Mouse (Mus musculus) kidney, postnatal 0 days (tissue): ENCODE measurements at regions not wholly inside any gene's neighbourhood (a gene's known extent, or its start where the extent isn't known, plus 50 kb on each side); places are given as distances from the start of the nearest gene placed in this dataset.

Source experiments
- ATAC-seq: fragments of 200-750 bp; cut with Nextera tagmentation; replicated peaks from 2 replicates; pipeline ENCODE4 v1.8.0; 2017; ENCODE audit warnings: low read depth, moderate number of reproducible peaks, moderate TSS enrichment, moderate library complexity; ENCODE audit not compliant: low FRiP score
- DNase-seq: peaks from one replicate; pipeline ENCODE4 v3.0.0-alpha.2; 2016; ENCODE audit warnings: low spot score
- H3K27ac ChIP-seq: fragments of 300-500 bp; sonication (generic); 2 replicates; pipeline ENCODE4 v1.5.1; 2014; ENCODE audit warnings: mild to moderate bottlenecking
- H3K27me3 ChIP-seq: fragments of 300-500 bp; sonication (generic); 2 replicates; pipeline ENCODE4 v1.6.1; 2014; ENCODE audit warnings: low read length, mixed read lengths; ENCODE audit not compliant: insufficient read depth
- H3K36me3 ChIP-seq: fragments of 300-500 bp; sonication (generic); 2 replicates; pipeline ENCODE4 v1.6.1; 2014; ENCODE audit warnings: low read length, mixed read lengths; ENCODE audit not compliant: insufficient read depth
- H3K4me1 ChIP-seq: fragments of 300-500 bp; sonication (generic); replicated peaks from 2 replicates; pipeline ENCODE4 v1.6.1; 2014; ENCODE audit warnings: antibody characterized with exemption, low read length, mixed read lengths; ENCODE audit not compliant: insufficient read depth
- H3K4me2 ChIP-seq: fragments of 300-500 bp; sonication (generic); 2 replicates; pipeline ENCODE4 v1.6.1; 2014; ENCODE audit warnings: mild to moderate bottlenecking, low read length, moderate library complexity, mixed read lengths
- H3K4me3 ChIP-seq: fragments of 300-500 bp; sonication (generic); replicated peaks from 2 replicates; pipeline ENCODE4 v1.5.1; 2014; ENCODE audit warnings: low read depth, low read length
- H3K9ac ChIP-seq: fragments of 300-500 bp; sonication (generic); 2 replicates; pipeline ENCODE4 v1.6.1; 2014; ENCODE audit warnings: low read depth, low read length
- H3K9me3 ChIP-seq: fragments of 300-500 bp; sonication (generic); replicated peaks from 2 replicates; pipeline ENCODE4 v1.6.1; 2016; ENCODE audit warnings: low read length, inconsistent platforms, mixed read lengths
- CTCF ChIP-seq: IDR thresholded peaks from 2 replicates; pipeline ENCODE4 v1.5.1; 2016; ENCODE audit warnings: antibody characterized with exemption, low read depth, mild to moderate bottlenecking, moderate library complexity
- whole genome bisulfite sequencing: fragments of 180-500 bp; shearing (Covaris S2); extraction: QIAGEN DNeasy Blood & Tissue Kit; methylation state at CpG from one replicate; pipeline ENCODE4 v1.1.7; 2014; 5-methylcytosine and 5-hydroxymethylcytosine counted together

DNA sequence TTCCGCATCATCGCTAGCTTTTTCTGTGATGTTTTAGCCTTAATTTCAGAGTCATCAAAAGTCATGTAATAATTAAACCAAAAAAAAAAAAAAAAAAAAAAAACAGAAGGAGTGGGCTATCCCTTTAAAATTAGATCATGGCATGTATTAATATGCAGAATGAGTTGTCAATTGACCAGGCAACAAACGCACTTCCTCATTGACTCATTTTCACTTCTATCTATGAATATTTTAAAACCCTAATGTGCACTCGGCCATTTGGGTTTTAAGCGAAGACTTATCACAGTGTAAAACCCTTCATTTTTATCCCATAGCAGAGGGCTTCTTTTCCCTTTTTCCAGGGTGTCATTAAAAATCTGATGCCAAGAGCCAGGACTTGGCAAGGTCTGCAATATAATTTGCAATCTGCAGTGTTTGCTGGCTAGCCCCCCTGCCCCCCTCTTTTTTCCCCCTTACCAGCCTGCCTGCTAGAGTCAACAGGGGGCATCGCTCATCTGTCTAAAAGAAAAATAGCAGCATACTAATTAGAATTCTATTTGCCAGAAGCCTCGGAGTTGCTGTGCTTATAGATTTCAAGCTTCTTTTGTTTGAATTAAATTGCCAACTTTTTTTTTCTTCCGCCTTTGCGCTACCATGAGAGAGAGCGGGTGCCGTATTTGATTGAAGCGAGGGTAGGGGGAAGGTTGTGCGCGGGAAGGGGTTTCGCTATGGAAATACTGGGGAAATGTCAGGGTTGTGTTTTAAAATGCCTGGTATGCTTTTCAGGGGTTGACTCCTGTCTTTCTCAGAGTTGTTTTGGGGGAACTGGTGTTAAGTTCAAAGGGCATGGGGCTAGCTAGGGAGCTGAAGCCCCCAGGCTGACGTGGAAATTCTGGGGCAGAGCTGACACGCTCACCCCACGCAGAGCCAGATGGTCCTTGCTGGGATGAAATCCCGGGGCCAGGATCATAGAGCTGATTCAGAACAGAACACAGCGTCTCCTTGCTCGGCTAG, 248.3 kb downstream of the Nr2f2 start:
- no peak for ATAC-seq

GRCm38 (mm10) chr7:70109013-70109412, 257.5 kb downstream of the Nr2f2 start:
- DNase-seq: no peak
- Histone ChIP-seq H3K9me3 (no peaks in the 10 kb centered on the region), H3K4me2 (no peak overlapping the region), H3K9ac (no peak overlapping the region), H3K27ac (no peak overlapping the region), H3K36me3 (no peaks in the 10 kb centered on the region), H3K27me3 (no peaks in the 10 kb centered on the region), H3K4me3 (no peak overlapping the region), H3K4me1 (no peaks in the 10 kb centered on the region)
- no peak for TF ChIP-seq CTCF
- 49% methylated on average over 8 of the region's 8 CpGs for WGBS
- no peak for ATAC-seq

More for the DNA sequence above, 248.3 kb downstream of the Nr2f2 start:
- Histone ChIP-seq H3K9me3 (no peaks in the 10 kb centered on the region), H3K4me1 (no peaks in the 10 kb centered on the region), H3K9ac (0 out of 2 replicates have a peak overlapping the region, but pooled peaks have one; percentile 10), H3K4me2 (peak overlapping the region; percentile 62), H3K27ac (no peak overlapping the region), H3K4me3 (peak overlapping the region; percentile 30), H3K27me3 (no peaks in the 10 kb centered on the region), H3K36me3 (no peaks in the 10 kb centered on the region)
- WGBS: 17% methylated on average over 21 of the region's 21 CpGs
- DNase-seq: peak; percentile 22
- TF ChIP-seq CTCF: no peak; the same call in 1 of the 2 replicates

DNA sequence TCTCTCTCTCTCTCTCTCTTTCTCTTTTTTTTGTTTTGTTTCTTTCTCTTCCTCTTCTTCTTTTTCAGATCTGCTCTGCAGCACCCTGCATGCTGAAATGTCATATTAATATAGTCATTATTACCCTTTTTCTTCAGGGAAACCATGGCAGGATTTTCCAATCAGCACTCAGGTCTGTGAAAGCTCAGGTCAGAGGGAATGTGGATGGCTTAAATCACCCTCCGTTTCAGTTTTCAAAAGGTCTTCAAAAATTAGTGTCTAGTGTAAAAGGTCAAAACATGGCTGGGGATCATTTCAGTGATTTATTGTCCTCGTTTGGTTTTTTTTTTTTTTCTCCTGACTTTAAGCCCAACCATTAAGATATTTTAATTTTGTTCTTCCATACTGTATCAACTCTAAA, 261.5 kb downstream of the Nr2f2 start:
- no peak overlapping the region for H3K4me2 ChIP-seq
- no peaks in the 10 kb centered on the region for H3K9me3 ChIP-seq
- no peaks in the 10 kb centered on the region for H3K27me3 ChIP-seq
- no peak overlapping the region for H3K4me3 ChIP-seq
- no peaks in the 10 kb centered on the region for H3K4me1 ChIP-seq
- TF ChIP-seq CTCF: no peak
- no peaks in the 10 kb centered on the region for H3K36me3 ChIP-seq
- no peak overlapping the region for H3K9ac ChIP-seq
- ATAC-seq: no peak
- peak; percentile 37 for DNase-seq
- H3K27ac ChIP-seq: no peak overlapping the region
- 4% methylated on average over 2 of the region's 2 CpGs for WGBS

GRCm38 (mm10) chr7:70104486-70104885, 262.0 kb downstream of the Nr2f2 start:
- 16% methylated on average over 8 of the region's 8 CpGs for WGBS
- Histone ChIP-seq H3K27me3 (no peaks in the 10 kb centered on the region), H3K4me3 (no peak overlapping the region), H3K36me3 (no peaks in the 10 kb centered on the region), H3K9me3 (no peaks in the 10 kb centered on the region), H3K9ac (no peak overlapping the region), H3K4me1 (no peaks in the 10 kb centered on the region), H3K27ac (no peak overlapping the region), H3K4me2 (no peak overlapping the region)
- no peak for TF ChIP-seq CTCF
- peak; percentile 14 for DNase-seq
- no peak for ATAC-seq

- no peak for ATAC-seq
- DNase-seq: no peak
- H3K4me2 ChIP-seq: no peak overlapping the region
- no peak overlapping the region for H3K27ac ChIP-seq
- no peaks in the 10 kb centered on the region for H3K9me3 ChIP-seq
- H3K36me3 ChIP-seq: no peaks in the 10 kb centered on the region
- no peak overlapping the region for H3K9ac ChIP-seq
- no peaks in the 10 kb centered on the region for H3K27me3 ChIP-seq
- WGBS: 69% methylated on average over 5 of the region's 5 CpGs
- TF ChIP-seq CTCF: no peak
- no peaks in the 10 kb centered on the region for H3K4me1 ChIP-seq
- H3K4me3 ChIP-seq: no peak overlapping the region
These were observed 262.9 kb downstream of the Nr2f2 start for GRCm38 (mm10) chr7:70103680-70104079.

GRCm38 (mm10) chr7:70099001-70099400, 267.5 kb downstream of the Nr2f2 start:
- DNase-seq (no peak), ATAC-seq (no peak)
- Histone ChIP-seq H3K4me3 (no peak overlapping the region), H3K27ac (no peak overlapping the region), H3K36me3 (no peaks in the 10 kb centered on the region), H3K4me1 (no peaks in the 10 kb centered on the region), H3K9ac (no peak overlapping the region), H3K4me2 (no peak overlapping the region), H3K27me3 (no peaks in the 10 kb centered on the region), H3K9me3 (no peaks in the 10 kb centered on the region)
- 90% methylated on average over 1 of the region's 1 CpGs for WGBS
- TF ChIP-seq CTCF: no peak
